Mouse (Mus musculus) small intestine, adult 2 months (tissue): ENCODE measurements around the gene Crisp3.

Experiments used
- CTCF ChIP-seq: fragments of 200-500 bp; IDR thresholded peaks from 2 replicates; pipeline ENCODE4 v1.5.1; 2012; ENCODE audit warnings: low read depth, mild to moderate bottlenecking, control low read depth, inconsistent platforms, low read length, moderate library complexity, mixed read lengths; ENCODE audit not compliant: insufficient replicate concordance, insufficient read length; ENCODE audit errors: extremely low read depth
- POLR2A ChIP-seq: fragments of 200-500 bp; IDR thresholded peaks from 2 replicates; pipeline ENCODE4 v1.6.1; 2012; ENCODE audit warnings: low read depth, mild to moderate bottlenecking, control low read depth, inconsistent platforms, low read length, moderate library complexity

- TF ChIP-seq CTCF (no peak), POLR2A (no peak)
These were observed 33.4 kb upstream of the Crisp3 start for GRCm38 (mm10) chr17:40275519-40275918.
